Mouse (Mus musculus): Measurements from ENCODE around the gene Serpini1.
"Not testable (repeated sequence)": the region's sequence is repeated elsewhere in the genome, so short reads cannot be mapped to it uniquely, and the experiment has no call there.

Serpini1 gene

DNA sequence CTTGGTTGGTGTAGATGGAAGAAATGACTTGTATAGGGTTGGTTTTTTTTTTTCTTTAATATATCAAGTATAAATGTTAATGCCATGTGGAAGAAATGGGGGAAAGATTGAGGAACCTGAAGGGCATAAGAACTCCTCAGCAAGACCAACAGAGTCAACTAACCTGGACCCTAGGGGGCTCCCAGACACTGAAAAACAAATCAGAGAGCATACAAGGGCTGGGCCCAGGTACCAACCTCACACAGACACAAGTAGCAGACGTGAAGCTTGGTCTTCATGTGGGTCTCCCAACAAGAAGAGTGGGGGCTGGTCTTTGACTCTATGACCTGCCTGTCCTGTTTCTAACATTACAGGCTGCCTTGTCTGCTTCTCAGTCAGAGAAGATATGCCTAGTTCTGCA, 82.2 kb downstream of the Serpini1 start:
- peak; percentile 60 for DNase-seq

DNA sequence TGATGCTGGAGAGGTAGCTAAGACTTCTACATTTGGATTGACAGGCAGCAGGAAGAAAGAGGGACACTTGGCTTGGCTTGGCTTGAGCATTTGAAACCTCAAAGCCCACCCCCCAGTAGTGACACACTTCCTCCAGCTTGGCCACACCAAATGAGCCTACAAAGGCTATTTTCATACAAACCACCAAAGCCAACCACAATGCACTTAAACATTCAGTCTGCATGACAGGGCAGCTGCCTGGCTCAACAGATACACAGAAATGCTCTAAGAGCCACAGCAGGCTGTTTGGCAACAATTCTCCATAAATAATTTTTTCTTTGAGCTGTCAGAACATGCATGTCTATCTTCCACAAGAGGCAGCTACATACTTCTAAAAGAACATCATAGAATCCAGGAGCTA, 90.2 kb downstream of the Serpini1 start:
- DNase-seq: no peak

DNA sequence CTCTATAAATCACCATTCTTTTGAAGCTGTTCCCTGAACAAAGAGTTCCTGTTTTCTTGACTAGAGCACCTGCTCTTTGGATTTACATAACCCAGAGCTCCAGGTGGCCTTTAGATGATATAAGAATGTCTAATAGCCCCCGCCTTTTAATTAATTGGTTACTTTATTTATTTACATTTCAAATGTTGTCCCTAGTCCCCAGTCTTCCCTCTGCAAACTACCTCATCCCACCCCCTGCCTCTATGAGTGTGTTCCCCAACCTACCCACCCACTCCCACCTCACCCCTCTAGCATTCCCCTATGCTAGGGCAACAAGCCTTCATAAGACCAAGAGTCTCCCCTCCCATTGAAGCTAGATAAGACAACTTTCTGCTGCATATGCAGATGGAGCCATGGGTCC, 90.9 kb downstream of the Serpini1 start:
- no peak for DNase-seq

DNA sequence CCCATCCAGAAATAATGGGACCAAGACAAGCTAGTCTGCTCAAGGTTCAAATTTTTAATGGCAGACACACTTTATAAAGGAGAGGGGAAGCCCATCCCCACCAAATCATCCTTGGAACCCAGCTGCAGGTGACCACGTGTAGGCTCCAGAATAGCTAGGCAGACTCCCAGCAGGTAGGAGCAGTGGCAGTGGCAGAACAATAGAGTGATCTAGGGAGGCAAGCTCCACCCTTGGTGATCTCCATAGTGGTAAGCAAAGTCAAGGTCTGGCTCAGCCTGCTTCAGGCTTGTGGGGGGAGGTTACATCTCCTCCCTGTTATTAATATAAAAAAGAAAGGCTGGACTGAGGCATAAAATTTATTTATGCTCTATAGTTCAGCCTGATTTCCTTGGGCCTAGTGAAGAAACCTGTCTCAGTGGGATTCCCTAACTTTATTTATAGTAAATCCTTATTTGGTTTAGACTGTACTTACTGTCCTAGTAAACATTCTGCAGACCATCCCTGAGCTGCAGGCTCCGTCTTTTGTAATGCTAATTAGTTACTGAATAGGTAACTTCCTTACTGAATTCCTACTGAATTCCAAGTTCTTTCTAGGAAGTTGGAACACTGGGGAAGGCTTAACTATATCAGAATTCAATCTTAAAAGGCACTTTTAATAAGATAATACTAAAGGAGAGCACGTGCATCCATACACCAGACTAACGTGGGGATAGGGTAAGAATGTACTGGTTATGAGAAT, 93.2 kb downstream of the Serpini1 start:
- DNase-seq: not testable (repeated sequence)

DNA sequence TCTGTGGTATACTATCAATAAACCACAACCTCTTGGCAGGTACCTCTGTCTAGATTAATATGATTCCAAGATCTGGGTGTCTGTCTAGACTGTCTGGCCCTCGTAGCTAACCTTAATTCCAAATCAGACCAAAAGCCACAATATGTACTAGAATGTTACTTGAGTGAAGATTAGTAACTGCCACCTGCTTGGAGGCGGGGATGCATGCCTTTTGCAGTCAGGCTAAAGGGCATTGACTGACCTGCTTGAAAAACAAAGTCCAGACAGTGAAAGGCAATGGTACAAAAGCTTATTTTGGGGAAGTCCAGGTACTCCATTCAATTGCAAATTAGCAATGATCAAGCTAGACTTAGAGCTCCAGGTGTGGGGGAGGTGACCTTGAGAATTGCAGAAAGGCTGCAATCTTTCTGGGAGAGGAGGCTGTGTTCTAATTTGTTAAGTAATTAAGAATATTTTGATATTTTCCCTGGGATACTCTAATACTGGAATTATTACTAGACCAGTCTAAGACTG, 94.3 kb downstream of the Serpini1 start:
- DNase-seq: no peak

DNA sequence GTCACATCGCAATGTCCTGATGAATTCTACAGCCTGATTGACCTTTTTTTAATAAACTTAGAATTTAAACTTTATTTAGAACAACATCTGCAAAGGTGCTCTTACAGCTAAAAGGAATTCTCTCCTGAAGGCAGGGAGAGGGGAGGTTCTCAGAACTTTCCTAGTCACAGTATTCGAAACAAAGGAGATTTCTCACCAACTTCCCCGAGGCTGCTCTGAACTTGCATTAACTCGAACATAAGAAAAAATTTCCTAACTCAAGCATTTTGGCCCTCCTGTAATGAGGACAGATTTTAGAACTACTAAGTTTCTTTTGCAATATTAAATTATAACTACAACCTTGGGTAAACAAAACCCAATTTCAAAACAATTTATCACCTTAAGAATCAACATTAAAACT, 96.6 kb downstream of the Serpini1 start:
- not testable (repeated sequence) for DNase-seq

DNA sequence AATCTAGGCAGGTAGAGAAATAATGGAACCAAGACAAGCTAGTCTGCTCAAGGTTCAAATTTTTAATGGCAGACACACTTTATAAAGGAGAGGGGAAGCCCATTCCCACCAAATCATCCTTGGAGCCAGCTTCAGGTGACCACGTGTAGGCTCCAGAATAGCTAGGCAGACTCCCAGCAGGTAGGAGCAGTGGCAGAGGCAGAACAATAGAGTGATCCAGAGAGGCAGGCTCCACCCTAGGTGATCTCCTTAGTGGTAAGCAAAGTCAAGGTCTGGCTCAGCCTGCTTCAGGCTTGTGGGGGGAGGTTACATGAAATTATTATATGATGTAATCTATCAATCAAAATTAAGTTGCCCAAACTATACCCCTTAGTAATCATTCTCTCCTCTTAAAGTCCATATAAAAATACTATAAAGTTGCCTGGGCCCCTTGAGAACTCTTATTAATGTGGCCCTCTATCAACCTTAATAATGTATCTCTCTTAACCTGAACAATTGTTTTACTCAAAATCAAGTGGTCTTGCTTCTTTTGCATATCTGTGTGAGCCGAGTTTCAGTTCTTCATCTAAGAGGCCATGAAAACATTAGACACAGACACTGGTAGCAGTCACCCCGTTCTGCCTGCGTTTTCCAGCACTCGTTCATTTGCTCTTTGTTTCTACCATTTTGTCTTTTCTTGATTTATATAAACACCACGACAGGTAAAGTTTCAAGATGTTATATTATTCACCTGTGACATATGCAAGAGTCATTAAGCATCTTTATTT, 98.4 kb downstream of the Serpini1 start:
- DNase-seq: no peak

DNA sequence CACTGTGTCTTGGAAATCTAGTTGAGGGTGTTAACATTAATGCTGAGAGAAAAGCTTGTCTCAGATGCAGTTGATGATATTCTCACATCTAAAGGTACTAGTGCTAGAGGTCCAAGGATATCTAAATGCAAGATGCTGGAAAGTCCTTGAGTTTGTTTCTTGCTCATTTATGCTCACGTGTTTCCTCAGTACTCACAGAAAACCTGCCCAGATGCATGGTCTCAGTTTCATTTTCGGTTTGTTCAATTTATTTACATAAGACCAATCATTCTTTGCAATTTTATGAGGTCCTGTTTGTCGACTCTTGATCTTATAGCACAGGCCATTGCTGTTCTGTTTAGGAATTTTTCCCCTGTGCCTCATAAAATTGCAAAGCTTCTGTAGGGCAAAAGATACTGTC, 109.6 kb downstream of the Serpini1 start:
- no peak for DNase-seq

DNA sequence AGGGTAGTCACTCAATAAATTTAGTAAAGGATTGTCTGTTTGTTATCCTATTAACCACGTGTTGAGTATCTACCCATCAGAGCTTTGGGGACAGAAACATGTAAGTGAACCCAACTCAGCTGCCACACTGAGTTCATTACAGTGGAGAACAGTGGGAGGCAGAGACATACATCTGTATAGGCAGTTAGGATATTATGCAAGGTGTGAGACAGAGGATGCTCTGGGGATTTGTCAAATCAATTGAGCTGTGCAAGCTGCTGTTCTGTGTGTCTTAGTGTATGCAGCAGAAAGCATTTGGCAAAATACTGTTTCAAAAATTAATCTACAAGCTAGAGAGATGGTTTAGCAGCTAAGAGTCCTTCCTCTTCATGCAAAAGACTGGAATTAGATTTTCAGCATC, 113.1 kb downstream of the Serpini1 start:
- no peak for DNase-seq

DNA sequence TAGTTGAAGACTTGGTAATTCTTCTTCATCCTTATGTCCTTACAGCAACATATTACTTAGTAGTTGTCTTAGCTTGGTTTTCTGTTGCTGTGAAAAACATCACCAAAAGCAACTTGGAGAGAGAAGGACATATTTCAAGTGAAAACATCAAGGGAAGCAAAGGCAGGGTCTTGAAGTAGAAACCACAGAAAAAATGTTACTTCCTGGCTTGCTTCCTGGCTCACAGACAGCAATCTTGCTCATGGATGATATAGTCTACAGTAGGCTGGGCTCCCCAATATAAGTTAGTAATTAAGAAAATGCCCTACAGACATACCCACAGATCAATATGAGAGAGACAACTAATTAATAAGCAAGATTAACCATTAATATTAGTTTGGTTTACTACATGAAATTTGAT, 125.5 kb downstream of the Serpini1 start:
- no peak for DNase-seq

DNA sequence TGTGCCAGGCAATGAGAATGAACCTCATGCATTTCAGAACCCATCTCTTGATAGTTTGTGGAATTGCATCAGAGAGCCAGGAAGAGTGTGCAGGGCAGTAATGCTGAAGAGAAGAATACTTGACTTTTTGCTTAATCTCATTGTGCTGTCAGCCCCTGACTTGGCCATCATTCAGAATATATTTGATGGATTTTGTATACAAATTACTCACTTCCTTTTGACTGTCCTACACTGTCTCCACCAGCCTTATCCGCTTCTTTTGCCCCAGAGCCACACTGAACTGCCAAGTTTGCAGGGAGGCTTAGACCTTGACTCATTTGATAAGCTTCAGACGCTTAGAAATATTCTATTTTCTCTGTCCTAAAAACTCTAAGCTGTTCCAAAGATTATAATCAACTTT, 129.4 kb downstream of the Serpini1 start:
- no peak for DNase-seq

DNA sequence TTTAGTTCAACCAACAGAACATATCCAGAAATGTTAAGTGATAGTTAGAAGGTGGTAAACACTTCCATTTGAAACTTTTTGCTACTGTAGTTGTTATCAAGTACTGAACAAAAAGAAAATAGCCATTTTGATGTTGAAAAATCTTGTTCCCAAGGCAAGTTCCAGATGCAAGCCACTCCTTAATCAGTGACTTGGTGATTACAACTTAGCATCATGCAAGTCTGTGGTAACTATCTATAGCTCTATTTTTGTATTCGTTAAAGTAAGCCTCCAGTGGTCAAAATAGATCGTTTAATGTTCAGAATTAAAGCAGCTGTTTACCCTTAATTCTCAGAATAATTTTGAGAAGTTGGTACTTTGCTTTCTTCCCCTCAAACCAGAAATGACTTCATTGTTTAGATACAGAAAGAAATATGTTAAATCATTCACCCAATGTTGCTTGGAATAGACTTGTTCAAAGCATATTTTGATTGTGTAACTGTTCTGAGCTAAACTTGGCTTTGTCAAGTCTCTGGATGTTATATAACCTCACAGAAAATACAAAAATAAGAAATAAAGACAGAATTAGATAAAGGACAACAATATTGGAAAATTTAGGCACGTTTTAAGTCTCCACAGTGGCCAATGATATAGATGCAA, 130.0 kb downstream of the Serpini1 start:
- DNase-seq: no peak

DNA sequence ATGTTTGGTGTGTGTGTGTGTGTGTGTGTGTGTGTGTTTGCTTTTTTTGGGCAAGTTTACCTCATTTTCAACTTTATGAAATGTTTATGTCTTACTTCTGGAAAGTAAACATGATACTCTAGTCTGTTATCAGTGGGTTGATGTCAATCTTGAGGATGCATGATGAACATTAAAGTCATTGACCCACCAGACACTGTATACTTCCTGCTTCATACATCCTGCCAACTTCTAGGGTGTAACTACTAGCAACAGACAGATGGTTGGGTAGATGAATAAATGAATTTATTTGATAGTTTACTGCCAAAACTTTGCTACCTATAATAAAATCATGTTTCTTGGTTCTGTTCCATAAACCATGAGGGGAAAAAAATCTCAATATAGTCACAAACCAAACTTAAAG, 133.0 kb downstream of the Serpini1 start:
- DNase-seq: no peak

DNA sequence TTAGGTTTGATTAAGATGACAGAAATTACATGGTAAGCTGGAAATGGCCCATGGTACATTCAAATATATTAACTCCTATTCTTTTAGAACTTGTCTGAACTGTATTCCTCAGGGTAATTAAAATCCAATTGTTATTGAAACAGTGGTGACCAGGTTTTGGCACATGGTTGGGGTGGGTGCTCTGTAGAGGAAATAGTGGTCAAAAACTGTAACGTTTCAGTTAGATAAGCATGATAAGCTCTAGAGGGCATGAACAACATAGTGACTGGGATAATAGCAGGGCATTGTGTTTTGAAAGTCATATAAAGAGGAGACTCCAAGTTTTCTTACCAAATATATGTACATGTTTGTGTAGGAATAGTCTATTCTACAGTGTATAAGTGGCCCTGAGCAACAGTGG, 134.7 kb downstream of the Serpini1 start:
- no peak for DNase-seq
